Mouse (Mus musculus) megakaryocyte, embryonic 14.5 days (primary cell): ENCODE measurements around the gene Akp3. TPM values are rescaled to one million over a fixed set of nuclear protein-coding genes. Genes with fewer than 3 reads are reported as not detected.

Experiments used
- H3K27me3 ChIP-seq: replicated peaks from 2 replicates; pipeline ENCODE3; 2012; ENCODE audit warnings: inconsistent platforms
- H3K36me3 ChIP-seq: replicated peaks from 2 replicates; pipeline ENCODE3; 2012; ENCODE audit warnings: low read length, inconsistent platforms, mixed read lengths
- H3K4me1 ChIP-seq: 2 replicates; pipeline ENCODE4 v1.6.1; 2012; ENCODE audit warnings: inconsistent platforms
- H3K4me3 ChIP-seq: replicated peaks from 2 replicates; pipeline ENCODE3; 2012; ENCODE audit warnings: moderate library complexity, mild to moderate bottlenecking, inconsistent platforms
- H3K9me3 ChIP-seq: 2 replicates; pipeline ENCODE4 v1.6.1; 2012; ENCODE audit warnings: inconsistent platforms
- FLI1 ChIP-seq: IDR thresholded peaks from 2 replicates; pipeline ENCODE4 v1.6.1; 2012; ENCODE audit warnings: low read length, inconsistent platforms, mixed read lengths
- GATA1 ChIP-seq: IDR thresholded peaks from 3 replicates; pipeline ENCODE4 v1.6.1; 2012; ENCODE audit warnings: mixed read lengths, low read length, inconsistent platforms, borderline replicate concordance
- polyA plus RNA-seq: library from polyadenylated mRNA; stranded (reverse); fragments of >175 nt; gene quantifications from 2 replicates; pipeline ENCODE4 v1.2.3, GENCODE M21; 2012; ENCODE audit warnings: low replicate concordance; ENCODE audit not compliant: insufficient read depth

Akp3 gene
- polyA plus RNA-seq, 1 experiment, result not detected

DNA sequence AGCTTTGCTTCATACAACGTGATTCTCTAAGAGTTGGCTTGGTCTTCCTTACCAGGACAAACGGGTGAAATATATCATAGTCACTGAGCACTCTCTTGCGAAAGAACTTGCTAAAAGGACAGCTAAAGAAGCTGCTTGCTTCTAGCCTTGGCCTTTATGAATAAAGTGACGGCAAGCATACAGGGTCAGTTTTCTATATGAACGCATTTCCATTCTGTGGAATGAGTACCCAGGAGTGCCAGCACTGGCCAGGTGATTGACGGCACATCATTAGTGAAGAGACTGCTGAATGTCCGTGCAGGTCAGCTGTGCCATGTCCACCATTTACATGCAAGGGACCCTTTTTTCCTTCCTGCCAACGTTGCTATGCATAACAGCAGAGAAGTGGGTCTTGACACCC is 18.2 kb upstream of the Akp3 start:
- Histone ChIP-seq H3K4me3 (no peak overlapping the region), H3K9me3 (no peaks in the 10 kb centered on the region), H3K36me3 (no peaks in the 10 kb centered on the region), H3K27me3 (peaks cover 30% of the 10 kb centered on the region), H3K4me1 (peaks cover 6% of the 10 kb centered on the region; the same call in 1 of the 2 replicates)
- TF ChIP-seq FLI1, result no peak
- no peak for TF ChIP-seq GATA1

DNA sequence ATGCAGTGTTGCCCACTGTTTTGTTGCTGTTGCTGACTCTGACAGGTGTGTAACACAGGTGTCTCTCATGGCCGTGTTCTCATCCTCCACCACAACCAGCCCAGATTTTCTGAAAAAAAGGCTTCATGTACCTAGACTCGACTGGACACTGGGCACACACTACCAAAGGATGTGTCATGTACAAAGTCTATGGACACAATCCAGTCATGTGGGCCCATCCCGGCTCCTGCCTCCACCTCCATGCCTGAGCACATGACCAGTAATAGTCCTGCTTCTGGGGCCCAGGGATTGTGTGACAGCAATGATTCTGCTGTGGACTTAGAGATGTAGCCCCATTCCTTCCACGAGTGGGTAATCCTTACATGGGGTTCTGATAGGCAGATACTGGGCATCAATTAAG is 16.2 kb upstream of the Akp3 start:
- Histone ChIP-seq H3K27me3 (peaks cover 22% of the 10 kb centered on the region), H3K4me3 (no peak overlapping the region), H3K9me3 (no peaks in the 10 kb centered on the region), H3K4me1 (peaks cover 6% of the 10 kb centered on the region; the same call in 1 of the 2 replicates), H3K36me3 (no peaks in the 10 kb centered on the region)
- TF ChIP-seq GATA1 (no peak), FLI1 (no peak)

DNA sequence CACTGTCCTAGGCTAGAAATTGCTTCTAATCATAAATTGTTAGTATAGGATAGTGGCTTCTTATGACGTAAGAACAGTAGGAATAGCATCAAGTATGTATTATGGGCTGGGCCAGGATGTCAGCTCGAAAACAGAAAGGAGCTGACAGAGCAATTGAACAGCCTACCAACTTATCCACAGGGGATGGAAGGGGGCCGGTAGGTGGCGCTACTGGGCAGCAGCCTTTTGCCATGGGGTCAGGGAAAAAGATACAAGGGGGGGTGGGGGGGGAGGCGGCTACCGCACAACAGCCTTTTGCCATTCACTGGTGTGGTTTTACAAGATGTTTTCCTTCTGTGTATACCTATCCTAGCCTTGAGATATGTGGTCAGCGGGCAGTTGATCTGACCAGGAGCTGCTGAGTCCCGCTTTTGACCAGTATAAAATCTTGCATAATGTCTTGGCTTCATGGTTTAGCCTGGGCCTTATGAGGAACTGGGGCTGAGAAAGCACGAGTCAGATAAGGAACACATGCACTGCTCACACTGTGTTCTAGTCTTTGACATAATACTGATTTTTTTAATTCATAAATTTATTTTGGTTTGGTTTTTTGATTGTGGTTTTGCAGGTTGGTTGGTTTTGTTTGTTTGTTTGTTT is 12.9 kb upstream of the Akp3 start:
- Histone ChIP-seq H3K27me3 (peaks cover 32% of the 10 kb centered on the region), H3K4me3 (no peak overlapping the region), H3K36me3 (no peaks in the 10 kb centered on the region), H3K9me3 (no peaks in the 10 kb centered on the region), H3K4me1 (no peaks in the 10 kb centered on the region)
- TF ChIP-seq GATA1 (no peak), FLI1 (no peak)

DNA sequence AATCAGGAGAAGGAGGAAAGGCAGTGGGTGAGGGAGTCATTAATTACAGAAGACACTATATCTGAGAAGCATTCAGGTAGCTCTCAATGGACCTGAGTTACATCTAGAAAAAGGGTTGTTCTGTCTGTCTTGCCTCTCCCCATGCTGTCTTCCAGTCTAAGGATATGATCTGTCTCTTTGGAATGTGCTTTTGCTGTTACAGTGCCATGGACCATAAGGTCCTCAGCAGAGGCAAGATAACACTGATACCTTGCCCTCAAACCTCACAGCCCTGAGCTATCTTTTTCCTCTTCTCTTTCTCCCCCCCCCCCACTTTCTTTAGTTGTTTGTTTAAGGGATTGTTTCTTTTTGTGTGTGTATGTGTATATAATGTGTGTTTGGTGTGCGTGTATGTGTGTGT is 10.0 kb upstream of the Akp3 start:
- no peaks in the 10 kb centered on the region for H3K36me3 ChIP-seq
- H3K27me3 ChIP-seq, result peaks cover 26% of the 10 kb centered on the region
- no peaks in the 10 kb centered on the region for H3K9me3 ChIP-seq
- no peak overlapping the region for H3K4me3 ChIP-seq
- TF ChIP-seq GATA1, result no peak
- no peak for TF ChIP-seq FLI1
- H3K4me1 ChIP-seq, result no peaks in the 10 kb centered on the region

DNA sequence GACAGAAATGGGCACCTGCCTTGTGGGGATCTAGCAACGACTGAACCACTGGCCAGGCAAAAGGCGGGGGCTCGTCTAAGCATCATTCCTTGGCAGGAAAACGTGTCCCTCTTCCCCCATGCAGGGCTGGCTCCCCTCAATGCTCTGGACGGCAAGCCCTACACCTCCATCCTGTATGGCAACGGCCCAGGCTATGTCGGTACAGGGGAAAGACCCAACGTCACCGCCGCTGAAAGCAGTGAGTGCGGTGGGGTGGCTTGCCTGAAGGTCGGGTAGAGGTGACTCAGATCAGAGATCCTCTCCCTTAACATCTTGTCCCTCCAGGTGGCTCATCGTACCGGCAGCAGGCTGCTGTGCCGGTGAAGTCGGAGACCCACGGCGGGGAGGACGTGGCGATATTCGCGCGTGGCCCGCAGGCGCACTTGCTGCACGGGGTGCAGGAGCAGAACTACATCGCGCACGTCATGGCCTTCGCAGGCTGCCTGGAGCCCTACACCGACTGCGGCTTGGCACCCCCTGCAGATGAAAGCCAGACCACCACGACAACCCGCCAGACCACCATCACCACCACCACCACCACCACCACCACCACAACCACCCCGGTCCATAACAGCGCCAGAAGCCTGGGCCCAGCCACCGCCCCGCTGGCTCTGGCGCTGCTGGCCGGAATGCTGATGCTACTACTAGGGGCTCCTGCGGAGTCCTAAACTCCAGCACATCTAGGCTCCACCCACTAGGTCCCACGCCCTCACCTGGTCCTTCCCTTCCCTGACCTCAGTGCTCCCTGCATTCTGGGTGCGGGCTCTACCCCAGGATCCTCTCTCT is 2.6 kb downstream of the Akp3 start:
- Histone ChIP-seq H3K4me3 (peak overlapping the region; percentile 42), H3K9me3 (peaks cover 11% of the 10 kb centered on the region; the same call in 1 of the 2 replicates), H3K36me3 (no peaks in the 10 kb centered on the region), H3K27me3 (peaks cover 65% of the 10 kb centered on the region), H3K4me1 (peaks cover 9% of the 10 kb centered on the region; the same call in 1 of the 2 replicates)
- TF ChIP-seq GATA1 (no peak), FLI1 (no peak)

DNA sequence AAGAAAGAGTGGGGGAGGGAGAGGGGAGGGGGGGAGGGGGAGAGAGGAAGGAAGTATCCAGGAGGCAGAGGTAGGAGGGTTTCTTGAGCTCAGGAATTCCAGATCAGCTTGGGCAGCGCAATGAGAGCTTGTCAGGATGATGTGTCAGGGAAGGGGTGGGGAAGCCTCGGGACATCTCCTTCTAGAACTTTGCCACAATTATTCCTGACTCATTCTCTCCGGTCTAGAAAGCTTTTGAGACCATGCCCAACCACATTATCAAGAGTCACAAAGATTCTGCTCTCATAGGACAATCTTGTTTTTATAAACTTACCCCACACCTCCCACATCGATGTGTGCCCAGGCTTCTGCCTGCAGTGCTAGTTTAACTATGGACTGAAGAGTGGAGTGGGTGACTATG is 7.0 kb downstream of the Akp3 start:
- Histone ChIP-seq H3K9me3 (peaks cover 10% of the 10 kb centered on the region; the same call in 1 of the 2 replicates), H3K27me3 (peaks cover 34% of the 10 kb centered on the region), H3K36me3 (no peaks in the 10 kb centered on the region), H3K4me3 (no peak overlapping the region), H3K4me1 (peaks cover 8% of the 10 kb centered on the region; the same call in 1 of the 2 replicates)
- TF ChIP-seq FLI1 (no peak), GATA1 (no peak)

DNA sequence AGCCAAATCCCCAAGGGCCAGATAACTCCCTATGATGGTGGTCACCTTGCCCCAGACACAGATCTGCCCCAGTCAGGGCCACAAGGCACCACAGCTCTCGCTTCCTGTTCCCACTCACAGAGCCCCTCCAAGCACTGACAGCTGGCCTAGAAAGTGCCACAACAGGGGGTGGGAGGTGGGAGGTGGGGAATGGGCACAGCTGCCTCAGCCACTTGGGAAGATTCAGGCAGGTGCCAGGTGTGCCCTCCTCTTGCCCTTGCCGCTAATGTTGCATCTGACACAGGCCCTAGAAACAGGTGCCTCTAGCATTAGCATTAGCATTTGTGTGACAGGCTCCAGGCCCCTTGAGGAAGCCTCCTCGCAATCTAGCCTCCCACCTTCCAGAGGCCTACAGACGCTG is 16.8 kb downstream of the Akp3 start:
- H3K9me3 ChIP-seq, result no peaks in the 10 kb centered on the region
- peaks cover 50% of the 10 kb centered on the region for H3K27me3 ChIP-seq
- H3K36me3 ChIP-seq, result no peaks in the 10 kb centered on the region
- no peaks in the 10 kb centered on the region for H3K4me1 ChIP-seq
- H3K4me3 ChIP-seq, result no peak overlapping the region
- TF ChIP-seq GATA1, result no peak
- TF ChIP-seq FLI1, result no peak

DNA sequence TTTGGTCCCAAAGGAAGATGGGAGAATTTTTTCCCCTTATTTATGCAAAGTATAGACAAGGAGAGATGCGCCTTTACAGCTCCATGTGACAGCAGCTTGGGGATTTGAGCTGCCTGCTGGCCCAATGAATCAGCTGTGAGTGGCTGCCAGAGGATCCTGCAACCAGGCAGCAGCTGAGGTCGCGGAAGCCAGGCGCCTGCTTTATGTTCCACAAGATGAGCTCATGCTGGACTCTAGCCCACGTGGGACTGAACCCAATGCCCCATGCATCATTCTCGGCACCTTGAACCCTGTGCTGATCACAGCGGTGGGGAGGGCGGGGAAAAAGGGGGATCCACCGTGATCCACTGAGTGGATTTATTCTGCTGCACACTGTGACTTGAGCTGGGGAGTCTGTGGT is 17.7 kb downstream of the Akp3 start:
- H3K4me3 ChIP-seq, result no peak overlapping the region
- H3K27me3 ChIP-seq, result peaks cover 58% of the 10 kb centered on the region
- no peaks in the 10 kb centered on the region for H3K4me1 ChIP-seq
- TF ChIP-seq GATA1, result no peak
- no peak for TF ChIP-seq FLI1
- no peaks in the 10 kb centered on the region for H3K9me3 ChIP-seq
- H3K36me3 ChIP-seq, result no peaks in the 10 kb centered on the region

DNA sequence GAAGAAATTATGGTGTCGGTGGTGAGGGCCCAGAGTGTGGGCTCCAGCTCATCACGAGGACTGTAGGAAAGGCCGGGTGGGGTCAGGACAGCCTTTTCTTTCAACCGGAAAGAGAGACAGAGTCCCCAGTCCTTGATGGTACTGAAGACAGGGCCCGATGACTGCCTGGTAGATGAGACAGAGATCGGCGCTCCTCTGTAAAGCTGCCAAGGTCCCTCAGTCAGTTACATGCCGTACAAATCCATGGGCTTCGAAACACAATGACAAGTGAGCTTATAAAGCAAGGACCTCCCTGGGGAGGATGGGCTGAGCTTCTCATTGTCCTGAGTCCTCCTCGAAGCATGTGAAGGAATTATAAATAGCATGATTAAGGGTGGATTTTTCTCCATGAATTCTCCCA is 18.4 kb downstream of the Akp3 start:
- Histone ChIP-seq H3K4me3 (no peak overlapping the region), H3K27me3 (peaks cover 65% of the 10 kb centered on the region), H3K36me3 (no peaks in the 10 kb centered on the region), H3K9me3 (no peaks in the 10 kb centered on the region), H3K4me1 (no peaks in the 10 kb centered on the region)
- no peak for TF ChIP-seq FLI1
- TF ChIP-seq GATA1, result no peak

DNA sequence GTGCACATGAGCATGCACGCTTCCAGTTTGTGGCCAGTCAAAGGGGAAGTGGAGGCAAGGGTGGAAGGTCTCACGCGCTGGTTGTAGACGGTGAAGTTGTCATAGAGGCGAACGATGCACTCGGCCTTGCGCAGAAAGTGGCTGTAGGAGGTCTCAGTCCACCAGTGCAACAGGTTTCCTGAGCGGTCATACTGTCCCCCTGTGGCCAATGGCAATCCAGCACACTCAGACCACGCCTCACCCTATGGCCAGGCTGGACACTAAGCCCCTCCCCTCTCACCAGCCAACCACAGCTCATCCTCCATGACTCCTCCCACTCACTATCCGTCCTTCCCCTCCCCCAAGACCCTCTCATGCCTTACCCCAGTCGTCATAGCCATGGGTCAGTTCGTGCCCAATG is 24.6 kb downstream of the Akp3 start:
- no peaks in the 10 kb centered on the region for H3K9me3 ChIP-seq
- TF ChIP-seq FLI1, result no peak
- TF ChIP-seq GATA1, result no peak
- no peaks in the 10 kb centered on the region for H3K36me3 ChIP-seq
- H3K4me3 ChIP-seq, result peak overlapping the region; percentile 80
- H3K4me1 ChIP-seq, result peaks cover 13% of the 10 kb centered on the region
- peaks cover 97% of the 10 kb centered on the region for H3K27me3 ChIP-seq
